Mouse (Mus musculus) C2C12 (cell line): ENCODE results near the gene AU021092.

Experiments
- CTCF ChIP-seq: IDR thresholded peaks from one replicate; pipeline ENCODE4 v1.5.1; 2011; ENCODE audit not compliant: control insufficient read depth, insufficient read depth, insufficient read length
- MAX ChIP-seq: IDR thresholded peaks from one replicate; pipeline ENCODE4 v1.6.1; 2011; ENCODE audit warnings: mild to moderate bottlenecking, control low read depth
- MYOD1 ChIP-seq: IDR thresholded peaks from one replicate; pipeline ENCODE4 v1.6.1; 2011; ENCODE audit warnings: low read depth; ENCODE audit not compliant: control insufficient read depth, insufficient read length

DNA sequence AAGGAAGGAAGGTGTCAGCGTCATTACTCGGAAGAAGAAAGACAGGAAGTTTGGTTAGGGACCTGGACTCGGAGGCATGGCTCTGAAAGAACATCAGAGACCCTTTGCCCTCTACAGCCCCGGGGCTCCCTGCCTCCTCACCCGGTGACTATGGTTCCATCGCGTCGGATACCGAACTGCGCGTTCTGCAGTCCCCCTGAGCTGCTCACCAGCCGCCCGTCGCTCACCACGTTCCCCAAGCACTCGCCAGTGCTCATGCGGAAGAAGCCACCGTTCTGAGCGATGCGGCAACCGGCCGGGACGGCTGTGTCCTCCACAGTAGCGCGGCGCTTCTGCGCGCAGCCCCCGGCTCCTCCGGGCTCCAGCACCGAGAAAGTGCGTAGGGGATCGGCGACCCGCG, 18.9 kb downstream of the AU021092 start:
- no peak for TF ChIP-seq CTCF
- TF ChIP-seq MAX, result no peak
- no peak for TF ChIP-seq MYOD1
